Mouse (Mus musculus) embryo, embryonic 11.5 days (tissue): ENCODE measurements around the gene Stab2.

ENCODE experiments used
- DNase-seq: peaks from one replicate; pipeline ENCODE4 v3.0.0-alpha.2; 2012; ENCODE audit warnings: low read depth, low spot score

Gene Stab2

DNA sequence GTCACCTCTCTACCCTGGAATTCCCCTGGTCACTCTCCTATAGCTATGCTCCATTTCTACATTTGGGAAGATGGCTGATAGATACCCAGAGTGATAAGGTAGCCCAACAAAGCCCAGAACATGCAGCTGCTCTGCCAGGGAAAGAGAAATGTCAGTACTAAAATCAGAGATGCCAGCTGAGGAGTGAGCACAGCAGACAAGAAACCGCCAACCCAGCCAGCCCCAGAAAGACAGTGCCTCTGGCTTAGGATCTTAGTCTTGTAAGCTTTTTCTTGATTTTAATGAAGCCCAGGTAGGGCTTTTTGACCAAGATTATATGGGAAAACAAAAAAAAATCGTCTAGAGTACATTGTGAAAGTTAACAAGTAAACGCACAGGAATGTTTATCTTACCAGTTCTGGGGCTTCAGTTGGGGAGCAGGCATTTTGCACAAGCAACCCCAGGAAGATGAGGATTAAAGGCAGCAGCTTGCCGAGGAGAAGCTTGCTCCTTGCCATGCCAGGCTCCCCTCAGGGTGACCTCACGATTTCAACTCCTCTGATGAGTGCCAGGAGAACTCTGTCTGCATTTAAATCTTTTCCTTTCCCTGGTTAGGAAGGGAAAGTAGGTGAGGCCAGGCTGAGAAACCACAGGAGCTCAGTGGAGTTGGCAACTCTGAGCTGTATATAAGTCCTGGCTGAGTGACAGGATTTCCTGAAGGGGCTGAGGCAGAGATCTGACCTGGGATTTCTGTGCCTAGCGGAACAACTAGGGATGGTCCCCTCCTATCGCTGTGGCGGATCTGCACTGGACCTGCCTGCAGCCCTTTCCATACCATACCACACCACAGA lies at the start of gene Stab2:
Stab2 (minus strand) TSS at position 641 of the 830 bp plus-strand sequence.
- DNase-seq, result no peak

DNA sequence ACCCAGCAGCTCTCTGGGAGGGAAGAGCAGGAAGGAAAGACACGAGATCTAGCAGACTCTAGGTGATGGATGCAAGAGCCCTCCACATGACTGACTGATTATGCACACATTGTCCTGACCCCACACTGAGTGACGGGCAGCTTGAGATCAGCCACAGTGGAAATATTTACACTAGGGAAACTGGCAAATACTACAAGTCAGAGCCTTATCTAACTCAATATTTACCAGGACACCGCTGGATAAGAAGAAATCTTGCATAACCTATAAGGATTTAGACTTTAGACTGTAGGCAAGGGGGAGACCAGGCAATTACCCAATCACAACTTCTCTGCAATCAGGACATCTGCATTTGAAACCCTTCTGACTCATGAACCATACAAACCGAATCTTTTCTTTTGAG lies 43.9 kb upstream of the Stab2 start:
- no peak for DNase-seq

DNA sequence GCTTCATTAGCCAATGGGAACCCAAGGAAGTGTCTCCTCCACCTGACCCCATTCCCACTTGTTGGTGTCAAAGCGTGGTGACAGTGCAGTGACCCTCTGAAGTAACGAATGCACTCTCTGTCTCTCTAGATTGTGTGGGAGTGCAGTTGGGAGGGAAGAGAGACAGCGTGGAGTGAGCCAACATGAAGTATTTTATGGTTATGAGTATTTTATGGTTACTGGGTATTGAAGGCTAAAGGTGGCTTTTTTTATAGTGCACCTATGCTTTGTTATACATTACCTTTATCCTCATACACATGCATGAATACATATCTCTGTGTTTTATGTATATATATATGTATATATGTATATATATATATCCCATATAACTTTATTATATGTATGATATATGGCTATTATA lies 41.4 kb upstream of the Stab2 start:
- no peak for DNase-seq

DNA sequence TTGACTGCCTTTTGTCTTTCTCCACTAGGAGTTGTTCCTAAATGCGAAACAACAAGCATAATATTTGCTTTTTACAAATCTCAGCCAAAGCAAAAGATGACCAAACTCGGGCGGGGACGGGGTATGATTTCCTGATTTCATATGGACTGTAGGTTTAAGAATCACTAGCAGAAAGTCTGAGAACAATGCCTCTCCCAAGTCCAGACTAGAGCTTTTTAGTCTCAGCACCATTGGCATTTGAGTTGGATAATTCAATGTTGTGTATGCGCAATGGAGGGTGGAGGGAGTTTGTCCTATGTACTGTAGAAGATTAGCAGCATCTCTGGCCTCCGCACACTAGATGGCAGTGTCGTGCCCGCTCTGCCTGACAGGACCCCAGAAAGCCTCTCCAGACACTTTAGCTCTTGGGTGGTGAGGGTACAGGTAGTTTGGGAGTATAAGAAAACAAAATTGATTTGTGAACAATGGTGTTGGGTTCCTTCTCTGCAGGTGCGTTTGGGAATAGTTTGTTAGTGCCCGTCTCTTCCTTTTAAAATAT lies 39.2 kb upstream of the Stab2 start:
- DNase-seq, result no peak

DNA sequence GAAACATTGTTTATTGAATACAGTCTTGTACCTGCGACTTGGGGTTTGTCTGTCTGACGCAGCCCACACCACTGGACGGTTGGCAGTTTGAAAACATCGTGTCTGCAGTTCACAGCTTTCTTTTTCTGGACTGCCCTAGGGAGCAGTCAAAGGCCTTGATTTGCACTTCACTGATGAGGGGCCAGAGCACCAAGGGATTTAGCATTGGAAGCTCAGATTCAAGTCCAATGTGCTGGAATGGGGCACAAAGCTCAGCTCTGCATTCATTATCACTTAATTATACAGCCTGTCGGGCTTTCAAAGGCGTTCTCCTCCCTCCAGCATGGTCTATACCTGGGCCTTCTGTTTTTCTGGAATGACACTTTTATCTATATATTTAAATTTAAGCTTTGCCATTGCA lies 38.6 kb upstream of the Stab2 start:
- no peak for DNase-seq

DNA sequence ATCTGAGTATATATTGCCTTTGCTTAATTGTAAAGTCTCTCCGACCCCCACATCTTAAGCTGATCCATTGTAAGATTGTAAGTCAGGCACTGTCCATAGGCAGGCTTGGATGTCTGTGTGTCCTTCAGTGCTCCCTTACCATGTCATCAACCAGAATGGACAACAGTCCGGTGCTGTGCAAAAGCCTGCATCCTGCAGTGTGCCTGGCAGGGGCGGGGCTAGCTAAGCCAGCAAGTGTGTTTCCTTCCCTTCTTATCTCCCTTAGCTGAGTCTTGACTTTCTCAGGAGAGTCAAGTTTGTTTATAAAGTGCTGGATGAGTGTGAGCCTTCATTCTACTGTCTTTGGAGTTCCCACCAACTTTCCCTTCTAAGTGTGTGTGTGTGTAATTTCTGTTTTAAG lies 37.4 kb upstream of the Stab2 start:
- no peak for DNase-seq

DNA sequence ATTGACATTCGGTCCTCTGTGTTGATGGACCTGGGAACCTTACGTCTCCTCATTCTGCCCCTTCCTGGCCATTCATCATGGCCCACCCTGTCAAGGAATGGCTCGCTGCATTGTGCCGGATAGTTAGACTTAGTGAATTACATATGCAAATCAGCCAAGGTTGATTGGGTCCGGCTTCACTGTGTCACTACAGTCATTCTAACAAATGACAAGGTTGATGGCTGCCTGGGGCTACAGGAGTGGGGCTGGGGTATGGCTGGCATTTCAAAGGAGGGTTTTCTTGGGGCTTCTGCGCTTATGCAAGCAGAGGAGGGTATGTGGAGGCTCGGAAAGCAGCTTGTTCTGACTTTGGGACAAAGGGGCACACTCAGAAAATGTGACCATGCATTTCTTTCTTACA lies 33.4 kb upstream of the Stab2 start:
- DNase-seq, result no peak

DNA sequence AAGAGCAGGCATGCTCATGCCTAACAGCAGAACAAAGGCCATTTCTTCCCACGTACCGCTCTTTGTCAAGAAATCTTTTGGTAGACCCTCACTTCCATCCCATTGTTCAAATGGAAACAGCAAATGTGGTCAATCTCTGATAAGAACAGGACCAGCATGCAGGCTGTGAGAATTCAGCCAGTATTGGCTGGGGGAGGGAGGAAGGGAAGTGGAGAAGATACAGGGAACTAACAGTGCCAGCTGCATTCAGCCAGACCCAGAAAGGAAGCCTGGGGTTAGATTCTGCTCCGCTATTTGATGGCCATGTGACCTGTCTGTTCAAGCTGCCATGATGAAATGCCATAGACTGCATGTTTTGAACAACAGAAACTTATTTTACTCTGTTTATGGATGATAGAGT lies 32.0 kb upstream of the Stab2 start:
- no peak for DNase-seq

DNA sequence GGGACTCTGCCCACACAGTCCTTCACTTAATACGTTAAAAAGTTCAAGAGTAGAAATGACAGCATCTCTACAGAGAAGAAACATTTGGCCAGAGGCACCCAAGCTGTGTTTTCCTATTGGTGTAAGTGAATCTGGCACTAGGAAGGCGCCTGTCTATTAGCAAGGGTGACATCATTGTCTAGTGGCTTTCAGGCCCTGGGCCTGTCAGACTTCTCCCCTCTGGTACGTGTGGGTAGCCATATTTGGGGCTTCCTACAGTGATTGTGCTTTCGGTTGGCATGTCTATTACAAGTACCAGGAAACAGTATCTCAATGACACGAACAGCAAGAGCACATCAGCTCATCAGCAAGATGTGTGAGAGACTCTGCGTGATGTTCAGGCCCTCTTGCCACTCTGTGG lies 31.5 kb upstream of the Stab2 start:
- DNase-seq, result no peak

DNA sequence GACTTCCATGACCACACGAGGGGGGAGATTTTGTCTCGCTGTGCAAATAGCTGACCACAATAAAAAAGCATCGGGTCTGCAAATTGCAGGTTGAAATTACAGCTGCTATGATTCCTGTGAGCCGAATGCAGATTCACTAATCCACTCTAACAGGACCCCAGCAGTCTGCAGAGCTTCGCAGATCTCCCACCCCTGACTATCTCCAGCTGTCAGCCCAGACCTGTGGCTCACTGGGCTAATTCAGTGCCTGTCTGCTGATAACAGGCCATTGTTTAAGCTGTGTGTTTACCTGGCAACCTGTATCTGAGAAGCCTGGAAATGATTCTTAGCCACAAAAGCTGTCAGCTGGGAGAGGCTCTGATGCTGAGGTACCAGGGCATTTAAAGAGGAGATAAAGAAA lies 29.2 kb upstream of the Stab2 start:
- no peak for DNase-seq

DNA sequence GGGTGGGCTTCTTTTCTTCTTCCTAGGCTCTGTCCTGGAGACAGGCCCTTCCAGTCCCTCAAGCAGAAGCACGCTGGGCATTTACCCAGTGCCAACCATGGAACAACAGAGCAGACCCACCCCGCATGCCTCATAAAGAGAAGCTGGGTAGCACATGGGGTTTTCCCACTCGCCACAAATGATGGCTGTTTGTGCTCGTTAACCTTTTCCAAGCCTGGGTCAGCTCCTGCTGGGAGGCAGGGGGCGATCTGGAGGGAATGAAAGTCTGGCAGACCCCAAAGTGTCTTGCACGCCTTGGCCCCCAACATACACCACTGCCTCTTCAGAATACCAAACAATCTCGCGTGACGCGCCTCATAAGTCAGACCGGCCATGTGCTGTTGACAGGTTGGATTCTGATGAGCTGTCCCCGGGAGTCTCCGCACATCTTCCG lies 28.5 kb upstream of the Stab2 start:
- no peak for DNase-seq

DNA sequence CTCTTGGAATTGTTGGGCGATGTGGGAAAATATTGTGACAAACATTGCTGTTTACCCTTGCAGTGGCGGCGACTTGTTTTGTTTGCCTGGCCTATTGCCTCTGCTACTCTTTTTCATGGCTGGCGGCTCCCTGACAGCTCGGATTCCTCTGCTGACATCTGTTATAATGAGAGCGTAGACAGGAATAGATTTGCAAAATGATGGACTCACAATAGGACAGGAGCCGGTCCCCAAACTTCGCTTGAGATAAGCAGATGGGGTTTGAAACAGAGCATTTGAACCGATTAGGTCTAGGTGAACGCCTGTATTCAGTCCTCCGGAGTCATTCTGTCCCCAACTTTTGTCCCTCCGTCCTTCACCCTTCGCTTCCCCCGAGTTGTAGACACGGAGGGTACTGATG lies 28.0 kb upstream of the Stab2 start:
- no peak for DNase-seq

DNA sequence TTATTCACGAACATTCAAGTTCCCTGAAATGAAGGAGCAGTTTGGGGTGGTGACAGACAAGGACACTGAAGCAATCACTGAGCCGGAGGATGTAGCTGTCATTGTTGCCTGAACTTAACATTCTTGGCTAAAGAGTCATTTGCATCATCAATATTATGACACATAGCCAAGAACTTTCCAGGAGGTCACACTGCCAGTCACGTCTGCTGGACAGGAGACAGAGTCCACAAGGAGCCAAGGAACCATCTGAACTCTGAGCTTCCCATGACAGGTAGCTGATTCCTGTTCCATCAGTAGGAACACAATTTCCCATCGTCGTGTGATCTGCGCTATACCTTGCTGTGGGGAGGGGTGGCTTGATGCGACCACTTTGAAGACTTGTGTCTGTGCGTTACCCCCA lies 24.9 kb upstream of the Stab2 start:
- no peak for DNase-seq

DNA sequence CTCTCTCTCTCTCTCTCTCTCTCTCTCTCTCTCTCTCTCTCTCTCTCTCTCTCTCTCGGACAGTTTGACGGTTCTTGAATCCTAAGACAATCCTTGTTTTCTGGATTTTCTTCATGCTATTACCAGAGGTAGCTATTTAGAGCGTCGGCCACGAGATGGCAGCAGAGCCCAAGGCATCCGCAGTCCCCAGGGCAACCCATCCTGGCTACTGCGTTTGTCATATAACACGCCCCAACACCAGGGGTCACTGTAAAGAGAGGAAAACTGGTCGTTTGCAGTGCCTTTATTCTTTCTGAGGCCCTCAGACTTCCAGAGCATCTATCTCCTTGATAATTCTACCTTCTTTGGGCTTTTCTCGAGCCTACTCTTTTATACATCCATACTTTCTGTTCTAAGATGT lies 17.1 kb upstream of the Stab2 start:
- peak; percentile 84 for DNase-seq

DNA sequence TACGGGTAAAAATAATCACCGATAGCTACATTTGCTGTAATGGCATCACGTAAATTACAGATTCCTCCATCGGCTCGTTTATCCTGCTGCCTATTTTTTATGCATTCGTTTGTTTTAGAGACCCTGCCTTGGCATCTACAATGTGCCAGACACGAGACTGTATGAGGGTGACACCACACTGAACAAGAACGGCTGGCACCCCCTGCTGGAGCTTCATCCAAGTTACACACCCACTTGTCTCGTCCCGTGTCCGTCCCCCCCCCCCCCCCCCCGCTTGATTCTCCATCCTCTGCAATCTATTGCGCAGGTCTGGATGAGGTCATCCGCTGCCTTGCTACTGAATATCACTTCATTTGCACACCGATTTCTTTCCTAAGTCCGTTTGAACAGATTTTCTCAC lies 12.9 kb upstream of the Stab2 start:
- no peak for DNase-seq

DNA sequence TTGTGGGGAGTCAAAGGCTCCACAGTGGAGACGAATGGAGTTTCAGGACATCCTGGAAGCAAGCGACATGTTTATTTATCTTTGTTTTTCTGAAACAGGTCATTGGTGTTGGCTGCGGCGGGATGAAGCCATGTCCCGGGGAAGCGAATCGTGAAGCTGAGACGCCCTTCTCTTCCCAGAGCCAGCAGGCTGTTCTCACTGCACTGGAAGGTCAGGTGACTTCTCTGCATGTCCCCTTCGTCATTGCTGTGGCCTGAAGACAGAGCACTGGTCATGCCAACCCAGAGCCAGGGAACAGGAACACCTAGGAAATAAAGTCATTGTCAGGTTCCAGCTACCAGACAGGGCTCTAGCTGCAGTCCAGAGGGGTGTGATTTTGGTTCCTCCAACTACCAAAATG lies 11.1 kb upstream of the Stab2 start:
- no peak for DNase-seq

DNA sequence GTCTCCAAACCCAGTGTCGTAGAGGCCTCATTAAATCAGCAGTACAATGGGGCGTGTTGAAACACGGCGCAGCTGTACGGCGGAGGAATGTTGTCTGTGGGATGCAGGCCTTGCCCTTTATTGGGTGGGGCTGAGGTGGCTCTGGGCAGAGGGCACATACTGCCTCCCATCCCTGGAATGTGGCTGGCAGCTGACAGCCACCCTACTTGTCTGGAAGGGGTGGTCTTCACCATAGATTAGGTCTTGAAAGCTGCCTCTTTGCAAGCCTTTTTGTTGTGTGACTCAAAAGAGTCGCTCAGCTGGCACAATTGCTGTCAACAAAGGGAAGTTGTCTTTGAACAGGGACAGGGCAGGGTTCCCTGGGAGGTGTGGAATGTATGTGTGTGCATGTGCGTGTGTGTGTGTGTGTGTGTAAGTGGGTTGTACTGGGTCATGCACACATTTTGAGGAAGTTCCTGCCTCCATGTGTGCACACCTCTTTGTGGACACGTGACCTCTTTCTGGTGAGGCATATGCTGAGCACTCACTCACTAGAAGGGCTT lies 8.4 kb upstream of the Stab2 start:
- DNase-seq, result no peak

DNA sequence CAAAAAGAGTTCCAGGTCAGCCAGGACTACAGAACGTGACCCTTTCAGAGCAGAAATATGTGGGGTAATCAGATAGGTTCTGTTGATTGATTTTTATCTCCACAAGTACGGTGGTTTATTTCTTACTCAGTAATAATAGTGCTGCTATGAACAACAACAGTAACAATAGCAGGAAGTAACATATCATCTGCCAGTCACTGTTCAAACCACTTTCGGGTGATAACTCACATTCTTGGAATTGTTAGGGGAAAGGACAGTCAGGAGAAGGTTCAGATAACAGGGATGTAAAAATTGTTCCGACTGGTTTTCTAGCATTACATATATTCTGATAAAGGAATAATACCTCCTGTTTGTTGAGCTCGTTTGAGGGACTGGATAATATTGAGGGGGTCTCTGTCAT lies 7.6 kb upstream of the Stab2 start:
- DNase-seq, result no peak

DNA sequence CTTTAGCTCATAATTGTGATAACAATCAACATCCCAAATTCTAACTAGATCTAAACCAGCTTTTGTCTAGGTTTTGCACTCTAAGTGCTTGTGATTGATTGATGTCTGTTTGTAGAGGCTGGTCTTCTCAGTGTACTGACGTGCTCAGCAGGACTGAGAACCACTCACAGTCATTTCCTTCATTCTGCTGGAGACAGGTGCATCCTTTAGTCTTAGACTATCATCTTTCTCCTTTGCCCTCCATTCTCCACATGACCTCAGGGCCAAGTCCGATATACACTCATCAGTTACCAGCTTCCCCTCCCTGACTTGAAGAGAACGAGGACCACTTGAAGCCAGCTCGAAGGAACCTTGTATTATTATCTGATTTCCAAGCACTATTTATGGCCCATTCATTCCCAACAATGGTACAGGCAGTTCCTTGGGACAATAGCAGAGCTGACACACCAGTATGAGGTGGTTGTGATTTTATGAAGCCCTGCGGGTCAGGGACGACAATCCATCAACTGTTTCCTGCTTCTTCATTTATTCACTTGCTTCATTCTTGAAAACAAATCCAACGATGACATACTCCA lies 6.7 kb upstream of the Stab2 start:
- no peak for DNase-seq

DNA sequence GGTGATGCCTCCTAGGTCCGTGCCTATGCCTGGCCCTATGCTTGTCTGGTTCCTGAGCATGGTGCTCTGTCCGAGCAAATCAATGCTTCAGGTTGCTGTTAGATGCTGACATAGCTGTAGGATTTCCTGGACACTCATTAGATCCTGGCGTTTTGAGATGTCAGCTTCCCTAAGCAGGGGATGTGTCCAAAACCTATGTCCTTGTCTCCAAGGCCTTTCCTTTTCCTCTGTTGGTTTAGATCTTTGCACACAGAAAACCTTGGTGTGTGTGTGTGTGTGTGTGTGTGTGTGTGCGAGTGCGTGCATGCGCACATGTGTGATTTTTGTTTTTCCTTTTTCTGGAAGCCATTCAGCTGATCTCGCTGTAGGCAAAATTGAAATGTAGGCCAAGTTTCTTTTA lies 4.3 kb upstream of the Stab2 start:
- DNase-seq, result no peak

DNA sequence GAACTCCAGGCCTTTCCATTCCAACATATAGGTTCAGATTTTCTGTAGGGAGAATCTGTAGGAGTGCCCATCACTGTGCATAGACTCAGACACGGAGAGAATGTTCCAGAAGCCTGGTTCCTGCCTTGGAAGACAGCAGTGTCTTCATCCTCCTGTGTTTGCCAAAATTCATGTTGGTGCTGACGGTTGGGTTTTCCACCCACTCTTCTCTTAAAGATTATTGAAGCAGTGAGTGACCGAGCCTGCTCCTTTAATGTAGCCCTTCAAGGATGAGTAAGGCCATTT lies 332 bp upstream of the Stab2 start:
- DNase-seq, result no peak

DNA sequence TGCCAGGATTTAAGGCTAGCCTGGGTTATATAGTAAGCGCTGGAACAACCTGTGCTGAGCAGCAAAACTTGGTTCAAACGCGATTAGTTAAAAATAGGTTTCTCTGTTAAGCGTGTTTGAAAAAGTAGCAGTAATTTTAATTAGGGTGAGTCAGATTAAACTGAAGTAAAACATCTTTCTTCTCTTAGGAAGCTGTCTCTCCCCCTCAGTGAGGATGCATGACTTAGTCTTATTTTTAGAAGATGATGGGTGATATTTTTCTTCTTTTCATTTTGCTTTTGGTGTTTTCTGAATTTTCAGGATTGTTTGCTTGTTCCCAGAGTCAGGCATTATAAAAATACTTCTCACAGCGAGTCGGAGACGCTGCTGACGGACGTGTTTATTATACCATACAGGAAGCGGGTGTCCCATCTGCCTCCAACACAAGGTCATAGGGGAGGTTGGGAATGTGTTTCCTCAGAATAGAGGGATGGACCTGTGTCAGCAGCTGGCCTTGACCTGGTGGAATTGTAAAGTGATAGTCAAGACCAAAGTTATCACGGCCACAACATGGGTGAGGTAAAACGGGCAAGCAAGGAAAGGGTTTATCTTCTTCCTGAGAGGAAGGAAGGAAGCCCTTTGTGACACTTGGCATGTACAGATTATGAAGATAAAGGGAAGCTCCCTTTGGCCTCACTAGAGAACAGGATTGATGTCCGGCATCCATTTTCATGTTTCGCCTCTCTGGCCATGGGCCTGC lies 15.4 kb downstream of the Stab2 start:
- DNase-seq, result no peak

DNA sequence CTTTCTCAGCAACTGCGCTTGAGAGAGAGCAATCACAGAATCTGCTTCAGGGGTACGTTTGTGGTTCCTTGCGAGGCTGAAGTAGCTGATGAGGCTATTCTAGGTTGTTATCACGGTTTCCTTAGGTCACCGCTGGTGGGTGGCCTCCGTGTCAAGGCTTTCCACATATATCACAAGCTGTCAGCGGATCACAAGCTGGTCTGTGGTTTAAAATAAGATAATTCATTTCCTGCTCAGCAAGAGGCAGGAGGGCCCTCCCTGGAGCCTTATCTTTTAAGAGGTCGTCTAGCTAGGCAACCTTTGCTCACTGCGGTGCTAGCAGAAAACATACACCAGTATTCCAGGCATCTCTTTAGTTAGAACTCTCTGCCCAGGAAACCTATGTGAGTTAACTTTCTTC lies 17.2 kb downstream of the Stab2 start:
- DNase-seq, result no peak
